19 mouse cellular contexts compared by ENCODE assay signal in genomic region chr11:11371305-11371704, GRCm38 (mm10).
DNase-seq lines count a peak whose midpoint lies in the region; ATAC-seq and TF ChIP-seq lines count a peak whose summit lies in the region.
"Had no signal": no experiment of that assay in that cellular context is flagged by ENCODE, and none has a peak within 500 bp of the region (broad histone marks: within the 10 kb centered on the region; RNA-seq: fewer than 3 reads in every experiment).

No protein-coding gene starts in this region.

- H3K79me2 ChIP-seq in CH12.LX (replicated peaks; ENCODE audit: control insufficient read depth, extremely low read depth, insufficient read depth, poor library complexity, severe bottlenecking) = no peaks in the 10 kb centered on the region

- 0 out of 2 replicates have a peak, but pooled peaks have one; percentile 30 for ATAC-seq in megakaryocyte, adult 5-6 weeks (ENCODE audit: poor library complexity, severe bottlenecking)
- no peak for ATAC-seq in forebrain, embryonic 13.5 days
- ATAC-seq: CD4-positive, CD25-positive, alpha-beta regulatory T cell, adult 4 months; forebrain, embryonic 14.5 days; forebrain, embryonic 16.5 days had no signal

- H3K9ac ChIP-seq in CH12.LX (ENCODE audit: insufficient read depth, low read depth) = no peak overlapping the region
- no peak overlapping the region for H3K9ac ChIP-seq in forebrain, embryonic 13.5 days
- H3K9ac ChIP-seq: embryonic facial prominence, embryonic 12.5 days had no signal

- H3K27ac ChIP-seq in CH12.LX (ENCODE audit: insufficient read depth, low read depth) = no peak overlapping the region
- no peak overlapping the region for H3K27ac ChIP-seq in forebrain, embryonic 13.5 days
- H3K27ac ChIP-seq: embryonic facial prominence, embryonic 10.5 days; embryonic facial prominence, embryonic 12.5 days had no signal

- dilution Hi-C loops in CH12.LX (cut with MboI; ENCODE audit: extremely low pct_ligation_motif_present, extremely low pct_unique_long_range_greater_than_20kb, low sequenced_read_pairs) = no loop called here

- DNase-seq in CH12.LX (ENCODE audit: extremely low read depth) = no peak
- DNase-seq in left cerebral cortex, adult 18-20 months (ENCODE audit: low spot score in 2 of 2) = no peak
- no peak for DNase-seq in adrenal gland, adult 8-10 months
- DNase-seq: adrenal gland, adult 2 months; adrenal gland, postnatal 14 days; adrenal gland, postnatal 36 days; B cell, adult 2 months; cerebellum, adult 11-12 months; cerebellum, adult 2 months; cerebellum, adult 9-10 months; cerebellum, postnatal 10 days; cerebellum, postnatal 25 days had no signal

- H3K27me3 ChIP-seq in CH12.LX (replicated peaks) = no peaks in the 10 kb centered on the region
- no peaks in the 10 kb centered on the region for H3K27me3 ChIP-seq in forebrain, embryonic 13.5 days
- H3K27me3 ChIP-seq: embryonic facial prominence, embryonic 12.5 days had no signal

- TF ChIP-seq CTCF in CH12.LX (conservative IDR thresholded peaks at IDR 0.05 in 1 of 2, IDR thresholded peaks at IDR 0.05 in 1 of 2; ENCODE audit: low read depth in 2 of 2, low read length in 2 of 2) = no peak

- H3K4me2 ChIP-seq in CH12.LX (ENCODE audit: insufficient read depth, low read depth, poor library complexity, severe bottlenecking) = peak overlapping the region; percentile 62
- no peak overlapping the region for H3K4me2 ChIP-seq in forebrain, embryonic 13.5 days
- H3K4me2 ChIP-seq: embryonic facial prominence, embryonic 12.5 days had no signal

- TF ChIP-seq POLR2A in CH12.LX (IDR thresholded peaks at IDR 0.05; ENCODE audit: low read depth, low read length) = no peak

- in situ Hi-C loops in CH12.LX (cut with MboI; ENCODE audit: low pct_ligation_motif_present, low pct_unique_long_range_greater_than_20kb, low sequenced_read_pairs) = no loop called here

- peaks cover 2 to 7% of the 10 kb centered on the region in 2 experiments; a peak in 1 of 4 replicates for H3K4me1 ChIP-seq in CH12.LX (ENCODE audit: control insufficient read depth in 1 of 2, insufficient read depth in 2 of 2)
- no peaks in the 10 kb centered on the region for H3K4me1 ChIP-seq in forebrain, embryonic 13.5 days
- H3K4me1 ChIP-seq: embryonic facial prominence, embryonic 10.5 days; embryonic facial prominence, embryonic 12.5 days had no signal

- H3K4me3 ChIP-seq in CH12.LX (replicated peaks in 1 of 3; ENCODE audit: low read depth in 2 of 3, low read length in 2 of 3, poor library complexity in 1 of 3) = no peak overlapping the region
- no peak overlapping the region for H3K4me3 ChIP-seq in forebrain, embryonic 13.5 days
- H3K4me3 ChIP-seq: embryonic facial prominence, embryonic 10.5 days; embryonic facial prominence, embryonic 12.5 days had no signal

- TF ChIP-seq EP300 in CH12.LX (IDR thresholded peaks at IDR 0.05; ENCODE audit: low read length) = no peak

- 89% methylated on average over 5 of the region's 5 CpGs for WGBS in forebrain, embryonic 13.5 days

- no peaks in the 10 kb centered on the region for H3K36me3 ChIP-seq in CH12.LX (replicated peaks in 1 of 2; ENCODE audit: control insufficient read depth in 1 of 2, insufficient read depth in 1 of 2, low read length in 1 of 2)
- no peaks in the 10 kb centered on the region for H3K36me3 ChIP-seq in forebrain, embryonic 13.5 days (ENCODE audit: poor library complexity, severe bottlenecking)
- H3K36me3 ChIP-seq: embryonic facial prominence, embryonic 10.5 days; embryonic facial prominence, embryonic 12.5 days had no signal

- H3K9me3 ChIP-seq in CH12.LX (replicated peaks; ENCODE audit: low read length) = no peaks in the 10 kb centered on the region
- no peaks in the 10 kb centered on the region for H3K9me3 ChIP-seq in forebrain, embryonic 13.5 days (replicated peaks)
- H3K9me3 ChIP-seq: embryonic facial prominence, embryonic 10.5 days; embryonic facial prominence, embryonic 12.5 days had no signal

- TF ChIP-seq RAD21 in CH12.LX (IDR thresholded peaks at IDR 0.05; ENCODE audit: low read depth, low read length) = no peak

TF ChIP-seq in CH12.LX, 34 proteins besides CTCF, POLR2A, EP300 and RAD21:
- TF ChIP-seq BHLHE40 (IDR thresholded peaks at IDR 0.05; ENCODE audit: low read depth, low read length) = peak; percentile 43
- no peak for TF ChIP-seq ZC3H11A (IDR thresholded peaks at IDR 0.05; ENCODE audit: low read depth, low read length)
- no peak for TF ChIP-seq SMC3 (IDR thresholded peaks at IDR 0.05; ENCODE audit: low read depth, low read length)
- TF ChIP-seq MEF2A (IDR thresholded peaks at IDR 0.05; ENCODE audit: borderline replicate concordance, low read depth, low read length) = no peak
